Mouse (Mus musculus) stomach, postnatal 0 days (tissue): ENCODE measurements around the gene Col4a3. TPM values are rescaled to one million over a fixed set of nuclear protein-coding genes. Genes with fewer than 3 reads are reported as not detected.

Experiments used
- ATAC-seq: fragments of 200-750 bp; cut with Nextera tagmentation; 2 replicates; pipeline ENCODE4 v1.8.0; 2017; ENCODE audit not compliant: low FRiP score, low TSS enrichment
- DNase-seq: peaks from one replicate; pipeline ENCODE4 v3.0.0-alpha.2; 2016; ENCODE audit warnings: low spot score
- H3K27ac ChIP-seq: fragments of 300-500 bp; sonication (generic); replicated peaks from 2 replicates; pipeline ENCODE4 v1.5.1; 2014; ENCODE audit warnings: mild to moderate bottlenecking, control low read depth
- H3K27me3 ChIP-seq: fragments of 300-500 bp; sonication (generic); 2 replicates; pipeline ENCODE4 v1.6.1; 2014; ENCODE audit warnings: low read length; ENCODE audit not compliant: control insufficient read depth, insufficient read depth
- H3K36me3 ChIP-seq: fragments of 300-500 bp; sonication (generic); 2 replicates; pipeline ENCODE4 v1.6.1; 2014; ENCODE audit warnings: low read length, mixed read lengths; ENCODE audit not compliant: control insufficient read depth, insufficient read depth
- H3K4me1 ChIP-seq: fragments of 300-500 bp; sonication (generic); replicated peaks from 2 replicates; pipeline ENCODE4 v1.6.1; 2014; ENCODE audit warnings: antibody characterized with exemption; ENCODE audit not compliant: control insufficient read depth, insufficient read depth
- H3K4me2 ChIP-seq: fragments of 300-500 bp; sonication (generic); replicated peaks from 2 replicates; pipeline ENCODE4 v1.6.1; 2014; ENCODE audit warnings: low read depth, mild to moderate bottlenecking, control low read depth, moderate library complexity
- H3K4me3 ChIP-seq: fragments of 300-500 bp; sonication (generic); 2 replicates; pipeline ENCODE4 v1.5.1; 2014; ENCODE audit warnings: low read depth, low read length, control low read depth
- H3K9ac ChIP-seq: fragments of 300-500 bp; sonication (generic); 2 replicates; pipeline ENCODE4 v1.6.1; 2014; ENCODE audit warnings: mild to moderate bottlenecking, low read length, control low read depth, mixed read lengths
- H3K9me3 ChIP-seq: fragments of 300-500 bp; sonication (generic); 2 replicates; pipeline ENCODE4 v1.6.1; 2016; ENCODE audit warnings: low read length; ENCODE audit not compliant: control insufficient read depth
- CTCF ChIP-seq: IDR thresholded peaks from 2 replicates; pipeline ENCODE4 v1.5.1; 2016; ENCODE audit warnings: antibody characterized with exemption, low read depth, mild to moderate bottlenecking, moderate library complexity
- EP300 ChIP-seq: optimal IDR thresholded peaks from 2 replicates; pipeline ENCODE3; 2016; ENCODE audit warnings: antibody characterized with exemption
- WGBS: fragments of 180-500 bp; shearing (Covaris S2); extraction: QIAGEN DNeasy Blood & Tissue Kit; methylation state at CpG from one replicate; pipeline ENCODE4 v1.1.7; 2014; 5-methylcytosine and 5-hydroxymethylcytosine counted together
- polyA plus RNA-seq: library from polyadenylated mRNA; unstranded; fragments of >200 nt; fragmentation: Nextera tagmentation; extraction: Ambion mirVana; gene quantifications from 2 replicates; pipeline ENCODE4 v1.2.1, GENCODE M21; 2015

Col4a3 gene
- polyA plus RNA-seq, 1 experiment from 2014 or later = 0.42 TPM

GRCm38 (mm10) chr1:82747714-82748452 lies 161.2 kb downstream of the Col4a3 start:
- no peak overlapping the region for H3K4me3 ChIP-seq
- H3K4me1 ChIP-seq = no peaks in the 10 kb centered on the region
- DNase-seq (no peak), ATAC-seq (no peak)
- no peak overlapping the region for H3K4me2 ChIP-seq
- no peaks in the 10 kb centered on the region for H3K9me3 ChIP-seq
- no peaks in the 10 kb centered on the region for H3K27me3 ChIP-seq
- 81% methylated on average over 2 of the region's 2 CpGs for WGBS
- no peak overlapping the region for H3K27ac ChIP-seq
- no peak for TF ChIP-seq EP300
- no peak for TF ChIP-seq CTCF
- no peak overlapping the region for H3K9ac ChIP-seq
- no peaks in the 10 kb centered on the region for H3K36me3 ChIP-seq

GRCm38 (mm10) chr1:82759520-82759919 lies 172.8 kb downstream of the Col4a3 start:
- Histone ChIP-seq H3K9ac (no peak overlapping the region), H3K36me3 (0 out of 2 replicates have a peak, but pooled peaks cover 2% of the 10 kb centered on the region), H3K4me1 (no peaks in the 10 kb centered on the region), H3K4me2 (no peak overlapping the region), H3K4me3 (no peak overlapping the region), H3K9me3 (no peaks in the 10 kb centered on the region), H3K27ac (no peak overlapping the region), H3K27me3 (no peaks in the 10 kb centered on the region)
- WGBS = 86% methylated on average over 1 of the region's 1 CpGs
- ATAC-seq (no peak), DNase-seq (no peak)
- TF ChIP-seq CTCF (peak; percentile 58), EP300 (no peak)

DNA sequence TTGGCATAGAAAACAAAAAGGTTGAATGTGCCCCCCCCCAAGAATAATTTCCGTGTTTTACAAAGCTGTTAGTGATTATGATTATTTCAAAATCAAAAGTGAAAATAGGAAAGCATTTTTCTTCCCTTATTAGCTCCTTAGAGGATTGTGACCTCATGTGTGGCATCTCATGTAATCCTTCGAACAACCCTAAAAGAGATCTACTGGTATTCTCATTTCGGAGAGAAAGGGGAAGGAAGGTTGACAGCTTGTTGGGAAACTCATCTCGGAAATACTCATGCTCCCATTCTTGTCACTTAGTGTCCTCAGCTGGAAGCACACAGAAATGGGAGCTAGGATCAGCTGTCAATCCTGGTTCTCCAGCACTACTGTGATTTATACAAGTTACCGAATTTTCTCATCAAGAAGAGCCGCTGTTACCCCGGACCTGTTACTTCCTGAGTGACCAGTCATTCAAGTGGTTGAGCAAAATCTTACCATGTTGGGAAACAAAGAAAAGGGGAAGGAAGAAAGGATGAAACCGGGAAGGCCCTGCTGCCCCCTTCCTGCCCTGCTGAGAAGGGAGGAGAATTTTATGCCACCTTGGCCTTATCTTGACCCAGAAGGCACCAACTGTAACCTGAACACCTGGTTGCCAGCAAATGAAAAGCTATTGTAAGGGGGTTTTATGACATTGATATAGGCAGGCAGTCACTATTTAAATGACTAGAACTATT lies 174.9 kb downstream of the Col4a3 start:
- no peaks in the 10 kb centered on the region for H3K9me3 ChIP-seq
- H3K27ac ChIP-seq = no peak overlapping the region
- H3K4me3 ChIP-seq = no peak overlapping the region
- no peaks in the 10 kb centered on the region for H3K27me3 ChIP-seq
- H3K36me3 ChIP-seq = 0 out of 2 replicates have a peak, but pooled peaks cover 2% of the 10 kb centered on the region
- TF ChIP-seq CTCF (no peak), EP300 (no peak)
- 86% methylated on average over 8 of the region's 8 CpGs for WGBS
- no peak overlapping the region for H3K9ac ChIP-seq
- no peaks in the 10 kb centered on the region for H3K4me1 ChIP-seq
- no peak for ATAC-seq
- no peak for DNase-seq
- no peak overlapping the region for H3K4me2 ChIP-seq

DNA sequence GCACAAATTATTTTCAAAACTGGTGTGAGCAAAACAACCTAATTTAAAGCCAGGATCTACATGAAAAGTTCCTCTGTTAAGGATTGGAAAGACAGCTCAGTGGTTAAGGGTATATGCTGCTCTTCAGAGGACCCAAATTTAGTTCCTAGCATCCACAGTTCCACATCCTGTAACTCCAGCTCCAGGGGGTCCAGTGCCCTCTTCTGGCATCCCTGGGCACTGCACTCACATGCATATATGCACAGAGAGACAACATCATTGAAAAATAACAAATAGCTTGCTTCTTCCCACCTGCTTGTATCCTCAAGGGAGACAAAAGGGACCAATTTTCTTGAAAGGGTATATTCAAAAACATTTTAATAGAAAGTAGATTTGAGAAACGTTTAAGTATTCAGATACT lies 175.6 kb downstream of the Col4a3 start:
- TF ChIP-seq CTCF (peak; percentile 40), EP300 (no peak)
- no peak overlapping the region for H3K9ac ChIP-seq
- H3K4me3 ChIP-seq = no peak overlapping the region
- H3K4me2 ChIP-seq = no peak overlapping the region
- no peaks in the 10 kb centered on the region for H3K9me3 ChIP-seq
- no peaks in the 10 kb centered on the region for H3K27me3 ChIP-seq
- DNase-seq (no peak), ATAC-seq (no peak)
- no peaks in the 10 kb centered on the region for H3K4me1 ChIP-seq
- no peak overlapping the region for H3K27ac ChIP-seq
- WGBS = 89% methylated on average over 1 of the region's 1 CpGs
- 0 out of 2 replicates have a peak, but pooled peaks cover 2% of the 10 kb centered on the region for H3K36me3 ChIP-seq

GRCm38 (mm10) chr1:82766227-82766626 lies 179.5 kb downstream of the Col4a3 start:
- no peak overlapping the region for H3K4me3 ChIP-seq
- no peaks in the 10 kb centered on the region for H3K9me3 ChIP-seq
- H3K4me1 ChIP-seq = no peaks in the 10 kb centered on the region
- DNase-seq (no peak), ATAC-seq (no peak)
- 0 out of 2 replicates have a peak, but pooled peaks cover 2% of the 10 kb centered on the region for H3K36me3 ChIP-seq
- H3K4me2 ChIP-seq = no peak overlapping the region
- TF ChIP-seq CTCF (no peak), EP300 (no peak)
- no peak overlapping the region for H3K27ac ChIP-seq
- no peak overlapping the region for H3K9ac ChIP-seq
- 33% methylated on average over 1 of the region's 1 CpGs for WGBS
- no peaks in the 10 kb centered on the region for H3K27me3 ChIP-seq

- no peak for TF ChIP-seq EP300
- TF ChIP-seq CTCF = no peak
- H3K4me1 ChIP-seq = no peaks in the 10 kb centered on the region
- H3K36me3 ChIP-seq = 0 out of 2 replicates have a peak, but pooled peaks cover 1% of the 10 kb centered on the region
- H3K27me3 ChIP-seq = no peaks in the 10 kb centered on the region
- no peak for DNase-seq
- peak; percentile 58; the same call in 1 of the 2 replicates for ATAC-seq
- WGBS = 48% methylated on average over 4 of the region's 4 CpGs
- H3K4me2 ChIP-seq = no peak overlapping the region
- H3K27ac ChIP-seq = no peak overlapping the region
- no peak overlapping the region for H3K9ac ChIP-seq
- H3K4me3 ChIP-seq = no peak overlapping the region
- H3K9me3 ChIP-seq = no peaks in the 10 kb centered on the region
These were observed 179.9 kb downstream of the Col4a3 start for GRCm38 (mm10) chr1:82766641-82767040.
